Mouse (Mus musculus) bone marrow macrophage, adult 2 months (primary cell): Measurements from ENCODE around the gene Pcif1.
"Not testable (repeated sequence)": the region's sequence is repeated elsewhere in the genome, so short reads cannot be mapped to it uniquely, and the experiment has no call there.

Source experiments
- CTCF ChIP-seq: IDR thresholded peaks from 2 replicates; pipeline ENCODE4 v1.5.1; 2012; ENCODE audit warnings: low read depth, mild to moderate bottlenecking, low read length, moderate library complexity
- POLR2A ChIP-seq: IDR thresholded peaks from 2 replicates; pipeline ENCODE4 v1.6.1; 2012; ENCODE audit warnings: mild to moderate bottlenecking, low read depth, low read length, borderline replicate concordance

DNA sequence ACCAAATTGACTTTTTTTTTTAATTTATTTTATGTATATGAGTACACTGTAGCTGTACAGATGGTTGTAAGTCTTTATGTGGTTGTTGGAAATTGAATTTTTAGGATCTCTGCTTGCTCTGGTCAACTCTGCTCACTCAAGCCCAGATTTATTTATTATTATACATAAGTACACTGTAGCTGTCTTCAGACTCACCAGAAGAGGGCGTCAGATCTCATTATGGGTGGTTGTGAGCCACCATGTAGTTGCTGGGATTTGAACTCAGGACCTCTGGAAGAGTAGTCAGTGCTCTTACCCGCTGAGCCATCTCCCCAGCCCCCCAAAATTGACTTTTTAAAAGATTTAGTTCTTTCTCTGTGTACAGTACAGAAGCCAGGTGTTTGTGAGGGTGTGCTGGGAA, 3.5 kb upstream of the Pcif1 start:
- not testable (repeated sequence) for TF ChIP-seq POLR2A, CTCF
